Mouse (Mus musculus) layer of hippocampus, postnatal 36 days (tissue): Measurements from ENCODE around the gene Xdh. TPM values are rescaled to one million over a fixed set of nuclear protein-coding genes. Genes with fewer than 3 reads are reported as not detected.

Source experiments
- DNase-seq, 2 experiments: peaks; one replicate each; pipeline ENCODE4 v3.0.0; 2022
- total RNA-seq, 2 experiments: library from RNA; stranded (reverse); gene quantifications; 2 replicates each; pipeline ENCODE4 v1.2.3; 2021

Gene Xdh
- total RNA-seq, result 10 to 100 TPM in 1 of 2 experiments, 1 to 10 TPM in 1; 8.8 to 10.1 TPM

GRCm38 (mm10) chr17:73950062-73950735 lies at the start of gene Xdh:
Xdh (minus strand) TSS chr17:73950196.
- no peak for DNase-seq

DNA sequence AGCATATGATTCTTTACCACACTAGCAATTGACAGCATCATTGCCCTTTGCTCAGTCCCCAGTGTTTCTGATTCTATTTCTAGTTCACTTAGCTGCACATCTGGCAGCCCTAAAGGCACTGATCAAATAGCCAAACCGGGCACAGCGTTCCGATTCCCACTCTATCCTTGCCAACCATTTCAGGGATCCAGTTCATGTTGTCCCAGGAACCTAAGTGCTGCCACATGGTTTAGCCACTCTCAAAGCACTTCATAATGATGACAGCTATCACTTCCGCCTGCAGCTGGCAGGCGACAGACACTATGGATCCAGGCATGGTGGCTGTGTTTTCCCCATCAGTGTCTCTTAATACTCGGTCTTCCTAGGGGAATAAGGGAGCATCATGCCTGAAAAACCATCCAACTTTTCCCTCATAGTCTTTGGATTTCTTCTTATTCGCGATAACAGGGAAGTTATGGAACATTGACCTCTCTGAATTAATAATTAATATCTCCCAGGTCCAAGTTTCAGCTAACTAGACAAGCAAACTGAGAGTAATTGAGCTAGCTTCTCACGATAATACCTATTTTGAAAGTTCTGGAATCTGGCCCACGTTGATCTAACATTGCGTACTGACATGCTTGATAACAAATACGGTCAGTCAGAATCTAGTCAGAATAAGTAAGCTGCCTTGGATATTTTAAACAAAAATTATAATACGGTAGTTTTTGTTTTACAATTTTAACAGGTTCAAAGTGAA lies 46.1 kb upstream of the Xdh start:
- DNase-seq, result no peak

DNA sequence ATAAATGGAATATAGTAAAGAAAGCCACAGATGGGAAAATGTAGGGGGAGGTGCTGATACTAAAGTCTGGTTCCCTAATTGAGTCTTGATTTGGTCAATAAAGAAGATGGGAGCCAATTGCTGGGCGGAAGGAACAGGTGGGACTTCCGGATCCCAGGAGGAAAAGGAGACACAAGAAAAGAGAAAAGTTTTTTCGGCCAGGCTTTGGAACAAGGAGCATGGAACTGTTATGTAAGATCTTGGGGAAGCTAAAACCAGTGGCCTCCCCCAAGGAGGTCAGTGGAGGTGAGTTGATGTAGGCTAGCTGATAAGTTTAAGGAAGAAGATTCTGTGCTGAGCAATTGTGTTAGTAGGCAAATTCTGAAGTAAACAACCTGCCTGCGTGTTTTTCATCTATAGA lies 41.3 kb upstream of the Xdh start:
- DNase-seq, result no peak

DNA sequence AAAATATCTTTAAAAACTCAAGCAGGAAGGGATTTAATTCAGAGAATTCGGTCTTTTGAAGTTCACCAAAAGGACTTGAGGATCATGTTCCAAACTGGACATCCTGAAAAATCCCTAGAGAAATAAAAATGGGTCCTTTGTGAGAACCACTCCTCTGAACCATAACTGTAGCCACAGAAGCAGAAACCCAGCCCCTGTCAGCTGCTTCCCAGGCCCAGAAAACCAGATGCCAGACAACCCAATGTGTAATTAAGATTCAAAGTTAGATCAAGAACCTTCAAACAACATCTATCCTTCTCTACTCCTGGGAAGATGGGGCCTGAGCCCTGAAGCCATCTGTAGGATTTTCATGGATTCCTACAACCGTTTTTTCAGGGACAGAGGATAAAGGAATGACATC lies 36.6 kb upstream of the Xdh start:
- DNase-seq, result no peak

DNA sequence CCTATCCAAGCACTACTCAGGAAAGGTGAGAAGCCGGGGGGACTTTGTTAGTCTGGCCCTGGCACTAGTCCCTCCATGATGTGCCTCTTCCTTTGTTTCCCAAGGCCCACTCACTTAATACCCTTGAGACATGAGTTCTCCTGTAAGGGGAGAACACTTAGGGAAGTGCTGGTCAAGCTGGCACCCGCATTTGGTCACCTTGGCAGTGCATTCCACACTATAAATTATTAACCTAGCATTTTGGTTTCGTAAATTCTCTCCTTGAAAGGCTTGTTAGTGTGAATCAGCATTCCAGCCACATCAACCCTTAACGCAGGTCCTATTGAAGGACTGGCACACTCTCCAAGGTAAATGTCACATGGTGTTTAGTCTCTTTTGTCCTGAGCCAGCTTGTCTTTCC lies 35.9 kb upstream of the Xdh start:
- no peak for DNase-seq

- DNase-seq, result no peak
Observed at GRCm38 (mm10) chr17:73984508-73984907, 34.5 kb upstream of the Xdh start.

DNA sequence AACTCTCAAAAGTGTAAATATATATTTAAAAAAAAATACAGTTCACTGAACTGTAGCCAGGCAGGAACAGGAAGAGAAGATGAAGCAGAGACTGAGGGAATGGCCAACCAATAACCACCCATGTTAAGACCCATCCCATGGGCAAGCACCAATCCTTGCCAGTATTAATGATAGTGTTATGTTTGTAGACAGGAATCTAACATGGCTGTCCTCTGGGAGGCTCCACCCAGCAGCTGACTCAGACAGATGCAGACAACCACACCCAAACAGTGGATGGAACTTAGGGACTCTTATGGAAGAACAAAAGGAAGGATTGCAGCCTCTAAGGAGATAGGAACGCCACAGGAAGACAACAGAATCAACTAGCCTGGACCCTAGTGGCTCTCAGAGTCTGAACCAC lies 32.9 kb upstream of the Xdh start:
- DNase-seq, result no peak

DNA sequence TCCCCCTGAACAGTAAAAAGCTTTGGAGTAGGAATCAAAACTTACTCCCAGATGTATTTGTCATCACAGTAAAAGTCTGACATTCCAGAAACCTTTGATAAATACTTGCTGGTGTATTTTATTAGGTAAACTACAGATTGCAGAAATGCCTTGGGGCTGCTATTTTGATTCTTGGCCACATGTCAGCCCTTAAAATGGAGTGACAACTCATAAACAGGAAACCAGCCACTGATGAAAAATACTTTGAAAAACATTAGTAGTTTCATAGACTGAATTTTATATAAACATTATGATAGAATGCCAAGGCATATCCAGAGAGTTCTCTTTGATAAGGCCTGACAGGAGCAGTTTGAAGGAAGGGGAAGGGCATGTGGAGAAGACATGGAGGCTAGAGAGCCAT lies 26.1 kb upstream of the Xdh start:
- no peak for DNase-seq

GRCm38 (mm10) chr17:73972648-73973047 lies 22.7 kb upstream of the Xdh start:
- no peak for DNase-seq

- no peak for DNase-seq
Observed at GRCm38 (mm10) chr17:73971291-73971690, 21.3 kb upstream of the Xdh start.

DNA sequence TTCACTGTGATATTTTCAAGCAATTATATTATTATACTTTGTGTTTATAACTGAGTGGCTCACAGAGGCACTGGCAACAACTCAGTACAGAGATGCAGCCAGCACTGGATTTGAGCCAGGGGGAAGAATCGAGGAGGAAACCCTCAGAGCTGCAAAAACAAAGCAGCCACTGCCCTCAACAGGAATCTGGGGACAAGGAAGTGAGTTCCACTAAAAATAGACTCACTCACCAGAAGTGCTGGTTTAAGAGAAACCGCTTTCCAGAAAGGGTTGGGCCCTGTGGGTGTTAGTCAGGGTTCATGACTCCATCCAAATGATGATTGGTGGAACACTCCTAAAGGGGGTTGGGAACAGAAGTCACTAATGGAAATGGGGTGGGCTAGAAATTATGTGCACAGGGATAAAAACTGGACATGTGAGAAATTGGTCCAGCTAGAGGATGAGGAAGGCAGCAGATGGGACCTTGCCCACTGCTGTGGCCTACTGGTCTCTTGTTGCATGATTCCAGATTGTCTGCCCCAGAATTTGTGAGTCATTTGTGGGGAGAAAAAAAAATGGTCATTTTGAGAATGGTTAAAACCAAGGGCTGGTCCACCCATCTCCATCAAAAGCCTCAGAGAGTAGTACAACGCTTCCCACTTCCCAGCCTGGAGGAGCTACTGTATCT lies 20.5 kb upstream of the Xdh start:
- peak; percentile 16 to 21 for DNase-seq

DNA sequence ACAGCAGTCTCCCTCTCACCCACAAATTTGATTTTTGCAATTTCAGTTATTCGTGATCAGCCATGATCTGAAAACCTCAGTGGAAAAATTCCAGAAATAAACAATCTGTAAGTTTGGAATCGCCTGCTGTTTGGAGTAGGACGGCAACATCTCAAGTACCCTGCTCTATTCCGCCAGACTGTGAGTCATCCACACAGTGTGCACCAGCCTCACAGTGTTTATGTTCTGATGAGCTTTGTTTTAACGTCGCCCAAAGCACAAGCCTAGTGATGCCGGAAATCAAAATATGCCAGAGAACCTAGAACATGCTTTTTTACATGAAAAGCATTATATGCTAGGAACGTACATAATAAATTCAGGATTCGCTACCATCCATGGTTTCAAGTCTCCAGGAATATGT lies 14.9 kb upstream of the Xdh start:
- no peak for DNase-seq

GRCm38 (mm10) chr17:73962628-73963043 lies 12.6 kb upstream of the Xdh start:
- no peak for DNase-seq

GRCm38 (mm10) chr17:73961801-73962403 lies 11.9 kb upstream of the Xdh start:
- no peak for DNase-seq

DNA sequence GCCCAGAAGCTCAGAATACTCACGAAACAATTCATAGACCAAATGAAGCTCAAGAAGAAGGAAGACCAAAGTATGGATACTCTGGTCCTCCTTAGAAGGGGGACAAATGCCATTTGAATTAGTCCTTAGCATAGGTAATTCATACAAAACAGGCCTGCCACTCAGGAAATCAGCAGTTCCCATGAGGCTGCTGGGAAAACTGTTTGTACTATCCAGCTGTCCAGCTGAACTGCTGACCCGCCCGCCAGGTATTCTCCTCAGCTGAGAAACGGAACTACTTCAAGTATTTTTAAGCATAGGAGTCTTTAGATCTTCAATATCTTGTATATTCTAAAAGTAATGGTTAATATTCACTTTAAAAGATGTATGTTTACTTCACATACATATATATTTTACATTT lies 10.7 kb upstream of the Xdh start:
- no peak for DNase-seq

DNA sequence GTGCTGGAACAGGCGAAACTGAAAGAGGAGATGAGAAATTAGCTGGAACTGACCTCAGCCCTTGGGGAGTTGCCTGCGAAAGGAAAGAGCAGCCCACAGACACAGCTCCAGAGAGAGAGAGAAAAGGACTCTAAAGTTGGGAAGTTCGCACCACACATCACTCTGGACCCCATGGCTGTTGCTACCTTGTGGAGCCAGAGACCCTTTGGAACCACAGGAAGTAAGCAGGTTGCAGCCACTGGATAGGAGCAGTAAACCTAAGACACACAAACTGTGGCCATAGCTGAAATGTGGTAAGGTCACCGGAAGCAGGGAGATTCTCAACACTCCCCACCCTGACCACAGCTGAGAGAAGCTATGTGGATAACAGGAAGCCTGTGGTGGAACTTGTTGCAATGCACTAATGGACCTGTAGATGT lies 2.1 kb upstream of the Xdh start:
- no peak for DNase-seq

- DNase-seq, result no peak
Observed at GRCm38 (mm10) chr17:73950970-73951369, 974 bp upstream of the Xdh start.

DNA sequence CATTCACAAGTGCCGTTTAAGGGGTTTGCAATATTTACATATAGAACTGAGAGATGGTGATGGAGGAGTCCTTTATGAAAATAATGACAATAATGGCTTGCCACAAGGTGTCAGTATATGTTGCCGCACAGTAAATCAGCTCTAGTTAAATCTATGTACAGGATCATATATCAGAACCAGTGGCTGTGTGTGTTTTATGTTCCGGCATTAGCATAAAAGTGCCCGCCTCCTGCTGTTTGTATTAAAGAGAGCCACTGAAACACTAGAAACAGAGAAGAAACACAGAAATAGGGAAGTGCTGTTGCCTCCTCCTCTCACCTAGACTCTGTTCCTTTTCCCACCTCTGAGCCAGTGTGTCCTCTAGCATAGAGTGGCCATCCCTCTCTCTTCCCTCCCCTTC lies 498 bp downstream of the Xdh start:
- DNase-seq, result no peak

- DNase-seq, result no peak
Observed at GRCm38 (mm10) chr17:73948801-73949200, 1.2 kb downstream of the Xdh start.

DNA sequence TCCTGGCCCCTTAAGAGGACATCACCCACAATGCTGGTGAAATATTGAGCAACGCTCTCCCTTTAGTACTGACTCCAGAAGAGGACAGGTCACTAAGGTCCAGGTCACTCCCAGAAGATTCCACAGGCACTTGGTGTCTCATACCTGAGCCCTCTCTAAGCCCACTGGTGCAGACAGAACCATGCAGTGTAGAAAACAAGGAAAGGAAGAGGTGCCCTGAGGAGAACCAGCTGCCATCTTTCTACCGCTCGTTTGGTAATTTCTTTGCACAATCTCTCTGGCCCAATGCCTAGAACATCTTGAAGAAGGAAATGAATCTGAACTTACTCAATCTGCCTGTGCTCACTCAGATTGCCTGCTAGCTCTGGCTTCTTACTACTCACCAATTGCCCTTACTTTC lies 2.0 kb downstream of the Xdh start:
- no peak for DNase-seq

DNA sequence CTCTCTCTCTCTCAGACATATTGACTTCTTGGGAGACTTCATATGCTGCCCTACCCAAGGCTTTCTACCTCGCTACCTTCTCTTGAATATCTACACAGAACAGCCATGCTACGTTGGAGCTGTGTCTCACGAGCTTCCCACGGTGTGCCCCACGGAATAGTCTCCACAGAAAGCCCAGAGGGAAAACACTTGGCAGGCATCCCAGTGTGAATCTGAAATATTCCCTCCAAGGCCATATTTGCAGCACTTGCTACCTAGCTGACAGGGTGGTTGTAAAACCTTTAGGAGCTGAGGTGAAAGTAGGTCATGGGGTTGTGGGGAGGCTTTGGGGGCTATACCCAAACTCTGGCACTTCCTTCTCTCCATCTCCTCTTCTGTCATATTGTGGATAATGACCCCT lies 3.1 kb downstream of the Xdh start:
- no peak for DNase-seq

DNA sequence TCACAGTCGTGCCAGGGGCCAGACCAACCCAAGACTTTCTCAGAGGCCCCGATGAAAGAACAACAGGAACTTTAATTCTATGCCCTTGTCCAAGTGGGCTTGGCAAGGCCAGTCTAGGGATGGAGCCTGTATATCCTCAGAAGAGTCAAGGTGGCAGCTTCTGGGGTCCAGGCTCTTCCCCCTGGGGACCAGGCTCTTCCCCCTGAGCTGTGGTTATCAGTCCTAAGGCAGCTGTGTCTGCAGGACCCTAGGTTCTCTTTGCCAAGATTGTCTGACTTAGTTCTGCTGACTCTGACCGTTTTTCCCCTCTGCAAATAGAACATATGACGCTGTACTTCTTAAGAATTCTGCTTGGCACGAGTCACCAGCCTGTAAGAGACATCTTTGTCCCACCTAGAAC lies 5.3 kb downstream of the Xdh start:
- DNase-seq, result no peak

GRCm38 (mm10) chr17:73942268-73942962 lies 7.6 kb downstream of the Xdh start:
- DNase-seq, result no peak
